Mouse (Mus musculus): ENCODE data around the gene Rdx. TPM values are rescaled to one million over a fixed set of nuclear protein-coding genes. Genes with fewer than 3 reads are reported as not detected.
A peak's percentile ranks its signal among the peaks of the same experiment; 100 is the strongest.

Gene Rdx
- polyA plus RNA-seq, 1 experiment from 2014 or later, result 172 TPM

DNA sequence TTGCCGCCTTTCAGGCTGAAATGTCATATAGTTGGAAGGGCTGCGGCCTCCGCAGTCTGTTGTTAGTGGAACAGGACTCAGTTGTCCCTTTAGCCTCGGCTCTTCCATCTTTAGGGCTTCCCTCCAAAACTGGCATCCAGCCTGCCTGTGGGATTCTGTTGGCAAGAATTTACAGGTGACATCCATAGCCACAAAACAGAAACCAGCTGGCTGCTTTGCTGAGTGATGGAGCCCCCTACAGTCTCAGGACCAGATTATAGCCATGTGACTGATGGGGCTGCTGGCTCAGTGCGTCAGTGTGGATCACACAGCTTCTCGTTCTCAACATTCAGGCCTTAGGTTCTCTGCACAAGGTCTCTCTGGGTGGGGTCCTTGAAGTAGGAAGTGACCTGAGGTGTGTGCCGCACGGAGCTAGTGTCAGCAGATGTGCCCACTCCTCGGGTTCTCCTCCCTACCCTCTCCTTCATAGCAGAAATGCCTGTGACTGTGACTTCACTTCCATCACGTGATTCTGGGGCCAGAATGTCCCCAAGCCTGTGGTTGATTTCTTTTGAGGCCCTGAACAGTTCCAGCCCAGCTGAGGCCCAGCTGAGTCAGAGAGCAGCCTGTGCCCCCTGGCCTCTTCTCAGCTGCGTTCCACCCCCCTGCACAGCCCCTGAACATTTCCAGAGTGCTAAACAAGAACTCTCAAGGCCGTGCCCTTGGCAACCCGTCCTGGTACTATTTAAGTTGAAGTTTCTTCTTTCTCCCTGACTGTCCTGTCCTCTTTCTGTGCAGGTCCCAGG is 55.3 kb downstream of the Rdx start:
- H3K4me3 ChIP-seq, result no peak overlapping the region
- H3K27me3 ChIP-seq (ENCODE audit: insufficient read depth, poor library complexity, severe bottlenecking), result no peaks in the 10 kb centered on the region
- H3K9me3 ChIP-seq, result no peaks in the 10 kb centered on the region
- DNase-seq (ENCODE audit: low spot score), result no peak
- H3K4me1 ChIP-seq, result peaks cover 21% of the 10 kb centered on the region
- WGBS, result 53% methylated on average over 13 of the region's 13 CpGs
- no peaks in the 10 kb centered on the region for H3K36me3 ChIP-seq
- peak overlapping the region; percentile 75 for H3K27ac ChIP-seq

DNA sequence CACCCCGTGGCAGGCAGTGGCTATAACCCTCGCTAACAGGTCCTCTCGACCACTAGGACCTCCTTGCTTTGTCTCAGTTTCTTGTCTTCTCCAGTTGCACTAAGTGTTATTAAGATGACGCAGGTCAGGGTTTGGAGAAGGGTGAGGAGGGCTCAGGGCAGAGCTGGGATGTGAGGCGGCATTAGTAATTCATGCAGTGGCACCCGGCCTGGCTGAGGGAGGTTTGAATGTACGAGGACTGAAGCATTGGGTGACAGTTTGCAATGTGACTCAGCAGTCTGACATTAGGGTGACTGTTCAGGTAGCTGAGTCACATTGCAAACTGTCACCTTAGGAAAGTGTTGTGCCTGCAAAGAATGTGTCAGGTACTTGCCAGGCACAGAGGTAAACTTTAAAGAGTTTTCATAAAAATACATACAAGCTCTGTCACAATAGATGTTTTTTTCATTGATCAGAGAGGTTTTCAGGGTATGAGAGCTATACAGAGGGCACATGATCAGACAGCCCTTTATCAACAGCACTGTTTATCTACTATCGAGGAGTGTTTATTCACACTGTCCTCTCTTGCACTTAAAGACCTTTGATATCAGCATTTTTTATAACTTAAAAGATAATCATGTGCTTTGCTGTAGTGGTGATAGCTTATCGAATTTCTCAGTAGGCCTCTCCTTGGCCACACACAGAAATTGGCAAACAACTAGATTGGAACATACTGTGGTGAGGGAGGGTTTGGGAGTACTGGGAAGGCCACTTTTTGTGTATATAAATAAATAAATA is 56.7 kb downstream of the Rdx start:
- no peak overlapping the region for H3K27ac ChIP-seq
- no peaks in the 10 kb centered on the region for H3K27me3 ChIP-seq (ENCODE audit: insufficient read depth, poor library complexity, severe bottlenecking)
- DNase-seq (ENCODE audit: low spot score), result no peak
- peaks cover 26% of the 10 kb centered on the region for H3K4me1 ChIP-seq
- no peaks in the 10 kb centered on the region for H3K9me3 ChIP-seq
- no peak overlapping the region for H3K4me3 ChIP-seq
- no peaks in the 10 kb centered on the region for H3K36me3 ChIP-seq
- 71% methylated on average over 9 of the region's 9 CpGs for WGBS

DNA sequence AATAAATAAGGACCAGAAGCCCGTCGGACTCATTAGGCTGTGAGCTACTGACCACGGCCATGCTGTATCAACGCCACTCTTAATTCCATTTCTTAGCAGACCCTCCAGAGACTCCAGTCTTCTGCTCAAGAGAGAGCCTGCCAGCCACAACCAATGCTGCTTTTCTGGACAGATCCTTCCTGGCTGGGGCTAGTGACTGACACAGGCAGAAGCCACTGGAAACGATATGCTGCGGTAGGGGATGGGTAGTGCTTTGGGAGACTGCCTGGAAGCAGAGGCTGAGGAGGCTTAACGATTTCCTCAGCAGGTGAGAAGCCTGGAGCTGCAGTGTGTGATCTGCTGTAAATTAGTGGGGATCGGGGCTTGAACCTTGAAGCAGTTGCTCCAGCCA is 57.2 kb downstream of the Rdx start:
- whole genome bisulfite sequencing, result 72% methylated on average over 8 of the region's 8 CpGs

DNA sequence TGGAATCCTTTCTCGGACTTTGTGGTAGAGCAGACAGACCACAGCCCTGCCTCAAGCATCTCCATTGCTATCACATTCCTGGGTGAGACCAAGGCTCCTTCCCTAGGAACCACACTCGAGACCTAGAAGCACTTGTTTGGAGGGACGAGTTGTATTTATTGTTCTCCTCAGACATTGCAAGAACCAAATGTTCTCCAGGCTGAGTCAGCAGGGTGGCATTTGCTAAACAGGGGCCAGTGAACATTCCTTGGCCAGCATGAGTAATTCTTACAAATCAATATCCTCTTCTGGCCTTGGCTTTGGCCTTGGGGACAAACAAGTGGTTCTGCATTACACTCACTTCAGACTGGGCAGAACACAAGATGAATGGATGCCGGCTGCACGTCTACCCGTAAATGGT is 58.5 kb downstream of the Rdx start:
- Histone ChIP-seq H3K4me1 (peaks cover 28% of the 10 kb centered on the region), H3K27me3 (ENCODE audit: insufficient read depth, poor library complexity, severe bottlenecking) (no peaks in the 10 kb centered on the region), H3K27ac (no peak overlapping the region), H3K4me3 (no peak overlapping the region), H3K9me3 (no peaks in the 10 kb centered on the region), H3K36me3 (no peaks in the 10 kb centered on the region)
- WGBS, result 82% methylated on average over 6 of the region's 6 CpGs
- DNase-seq (ENCODE audit: low spot score), result no peak

More for the DNA sequence above, 57.2 kb downstream of the Rdx start:
- H3K4me3 ChIP-seq, result no peak overlapping the region
- H3K36me3 ChIP-seq, result no peaks in the 10 kb centered on the region
- H3K4me1 ChIP-seq, result peaks cover 28% of the 10 kb centered on the region
- no peaks in the 10 kb centered on the region for H3K27me3 ChIP-seq (ENCODE audit: insufficient read depth, poor library complexity, severe bottlenecking)
- H3K9me3 ChIP-seq, result no peaks in the 10 kb centered on the region
- H3K27ac ChIP-seq, result no peak overlapping the region
- no peak for DNase-seq (ENCODE audit: low spot score)

DNA sequence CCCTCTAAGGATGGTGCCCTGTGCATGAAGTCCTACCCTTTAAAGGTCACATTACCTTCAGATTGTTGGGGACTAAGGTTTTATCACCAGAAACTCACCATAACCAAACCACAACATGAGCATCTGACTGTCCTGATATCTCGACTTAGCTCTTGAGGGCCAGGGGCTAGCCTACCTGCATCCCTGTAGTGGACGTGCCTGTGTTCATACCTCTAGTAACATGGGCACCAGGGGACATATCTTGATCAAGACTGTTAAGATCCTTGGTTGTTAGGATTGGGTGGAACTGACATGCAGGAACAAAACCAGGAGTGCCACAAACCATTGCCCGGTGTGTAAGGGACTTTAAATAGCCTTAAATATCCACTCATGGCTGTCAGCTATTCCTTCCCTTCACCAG is 60.2 kb downstream of the Rdx start:
- Histone ChIP-seq H3K27me3 (ENCODE audit: insufficient read depth, poor library complexity, severe bottlenecking) (no peaks in the 10 kb centered on the region), H3K4me3 (no peak overlapping the region), H3K4me1 (peaks cover 22% of the 10 kb centered on the region), H3K36me3 (no peaks in the 10 kb centered on the region), H3K9me3 (no peaks in the 10 kb centered on the region), H3K27ac (no peak overlapping the region)
- DNase-seq (ENCODE audit: low spot score), result no peak
- WGBS, result 86% methylated on average over 3 of the region's 3 CpGs

DNA sequence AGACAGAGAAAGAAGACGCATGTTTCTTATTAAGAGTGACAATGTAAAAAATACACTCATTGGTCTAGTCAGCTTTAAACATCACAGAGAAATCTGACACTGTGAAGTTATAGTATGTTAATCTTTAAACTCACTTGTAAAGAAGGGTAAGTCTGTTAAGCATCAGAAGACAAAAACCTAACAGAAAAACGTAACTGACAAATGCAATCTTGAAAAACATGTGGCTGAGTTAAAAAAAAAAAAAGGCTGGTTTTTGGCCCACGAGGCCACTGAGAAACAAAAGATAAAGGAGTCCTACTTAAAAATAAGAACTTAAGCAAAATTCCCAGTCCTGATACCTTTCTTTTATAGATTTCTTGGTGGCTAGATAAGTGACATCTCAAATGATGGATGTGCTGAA is 63.8 kb downstream of the Rdx start:
- WGBS, result 65% methylated on average over 3 of the region's 3 CpGs

DNA sequence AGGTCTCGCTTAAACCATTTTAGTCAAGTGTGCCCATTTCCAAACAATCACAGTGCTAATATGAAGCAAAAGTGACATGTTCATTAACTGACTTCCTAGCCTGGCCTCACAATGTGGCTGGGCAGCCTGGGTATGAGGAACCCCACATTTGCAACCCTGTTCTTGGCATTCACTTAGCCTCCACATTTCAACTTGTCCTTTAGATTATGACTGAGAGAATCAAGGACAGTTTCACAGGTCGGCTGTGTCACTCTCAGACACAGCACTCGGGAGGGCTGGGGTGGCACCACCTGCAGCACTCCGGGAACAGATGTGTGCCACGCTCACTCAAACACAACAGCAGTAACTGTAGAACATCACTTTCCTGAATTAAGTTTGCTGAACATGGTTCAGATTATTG is 66.1 kb downstream of the Rdx start:
- Histone ChIP-seq H3K36me3 (peaks cover 22% of the 10 kb centered on the region), H3K27me3 (ENCODE audit: insufficient read depth, poor library complexity, severe bottlenecking) (no peaks in the 10 kb centered on the region), H3K4me3 (no peak overlapping the region), H3K27ac (no peak overlapping the region), H3K9me3 (no peaks in the 10 kb centered on the region), H3K4me1 (peaks cover 7% of the 10 kb centered on the region; the same call in 1 of the 2 replicates)
- WGBS, result 88% methylated on average over 5 of the region's 5 CpGs
- DNase-seq (ENCODE audit: low spot score), result no peak

More for the DNA sequence above, 63.8 kb downstream of the Rdx start:
- Histone ChIP-seq H3K27me3 (ENCODE audit: insufficient read depth, poor library complexity, severe bottlenecking) (no peaks in the 10 kb centered on the region), H3K27ac (no peak overlapping the region), H3K4me1 (peaks cover 10% of the 10 kb centered on the region; the same call in 1 of the 2 replicates), H3K4me3 (no peak overlapping the region), H3K36me3 (peaks cover 6% of the 10 kb centered on the region), H3K9me3 (no peaks in the 10 kb centered on the region)
- no peak for DNase-seq (ENCODE audit: low spot score)

DNA sequence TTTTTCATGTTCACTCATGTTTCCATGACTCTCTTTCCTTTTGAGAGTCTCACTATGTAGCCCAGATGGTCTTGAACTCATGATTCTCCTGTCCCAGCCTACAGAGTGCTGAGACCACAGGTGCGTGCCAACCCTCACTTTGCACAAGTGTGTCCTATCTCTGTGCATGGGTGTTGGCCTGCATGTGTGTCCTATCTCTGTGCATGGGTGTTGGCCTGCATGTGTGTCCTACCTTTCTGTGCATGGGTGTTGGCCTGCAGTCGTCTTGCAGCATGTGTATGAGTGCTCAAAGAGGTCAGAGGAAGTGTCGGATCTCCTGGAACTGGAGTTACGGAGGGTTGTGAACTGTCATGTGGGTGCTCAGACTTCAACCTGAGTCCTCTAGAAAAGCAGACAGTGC is 72.2 kb downstream of the Rdx start:
- Histone ChIP-seq H3K4me1 (no peaks in the 10 kb centered on the region), H3K27ac (no peak overlapping the region), H3K9me3 (no peaks in the 10 kb centered on the region), H3K36me3 (peaks cover 38% of the 10 kb centered on the region), H3K27me3 (ENCODE audit: insufficient read depth, poor library complexity, severe bottlenecking) (no peaks in the 10 kb centered on the region), H3K4me3 (no peak overlapping the region)
- no peak for DNase-seq (ENCODE audit: low spot score)
- WGBS, result 88% methylated on average over 4 of the region's 4 CpGs

DNA sequence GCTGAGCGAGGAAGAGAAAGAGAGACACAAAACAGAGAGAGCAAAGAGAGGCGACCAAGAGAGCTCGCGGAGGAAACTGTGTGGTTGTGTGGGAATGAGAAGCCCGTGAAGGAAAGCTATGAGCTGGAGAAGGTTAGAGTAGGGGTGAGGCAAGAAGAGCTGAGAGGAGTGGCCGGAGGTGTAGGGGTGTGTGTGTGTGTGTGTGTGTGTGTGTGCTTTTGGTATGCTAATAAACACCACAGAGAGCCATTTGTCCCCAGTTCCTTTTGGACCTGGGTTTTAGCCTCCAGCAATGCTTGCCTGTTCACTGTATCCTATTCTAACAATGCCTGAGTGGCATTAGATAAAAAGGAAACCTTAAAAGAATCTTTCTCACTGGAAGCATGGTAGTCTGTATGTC is 78.3 kb downstream of the Rdx start:
- Histone ChIP-seq H3K9me3 (no peaks in the 10 kb centered on the region), H3K4me1 (no peaks in the 10 kb centered on the region), H3K4me3 (no peak overlapping the region), H3K36me3 (peaks cover 16% of the 10 kb centered on the region), H3K27me3 (ENCODE audit: insufficient read depth, poor library complexity, severe bottlenecking) (no peaks in the 10 kb centered on the region), H3K27ac (no peak overlapping the region)
- no peak for DNase-seq (ENCODE audit: low spot score)
- WGBS, result 87% methylated on average over 6 of the region's 6 CpGs

DNA sequence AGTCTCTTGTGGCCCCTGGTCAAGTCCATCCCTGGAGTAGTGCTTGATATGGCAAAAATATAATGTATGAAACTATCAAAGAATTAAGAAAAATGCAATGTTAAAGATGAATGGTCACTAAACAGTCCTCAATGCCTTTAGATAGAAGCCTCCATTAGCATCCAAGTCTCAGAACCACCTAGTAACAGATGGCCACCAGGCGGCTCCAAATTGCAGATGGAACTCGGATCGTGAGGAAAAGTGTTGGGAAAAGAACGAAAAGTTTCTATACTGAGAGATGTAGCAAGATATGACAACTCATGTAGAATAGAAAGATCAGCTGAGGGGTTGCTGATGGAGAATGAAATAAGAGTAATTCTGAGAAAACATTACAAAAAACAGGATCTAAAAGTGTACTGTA is 83.4 kb downstream of the Rdx start:
- 70% methylated on average over 4 of the region's 4 CpGs for WGBS
- Histone ChIP-seq H3K27me3 (ENCODE audit: insufficient read depth, poor library complexity, severe bottlenecking) (no peaks in the 10 kb centered on the region), H3K4me3 (no peak overlapping the region), H3K9me3 (no peaks in the 10 kb centered on the region), H3K4me1 (no peaks in the 10 kb centered on the region), H3K36me3 (peaks cover 14% of the 10 kb centered on the region), H3K27ac (no peak overlapping the region)
- DNase-seq (ENCODE audit: low spot score), result no peak

DNA sequence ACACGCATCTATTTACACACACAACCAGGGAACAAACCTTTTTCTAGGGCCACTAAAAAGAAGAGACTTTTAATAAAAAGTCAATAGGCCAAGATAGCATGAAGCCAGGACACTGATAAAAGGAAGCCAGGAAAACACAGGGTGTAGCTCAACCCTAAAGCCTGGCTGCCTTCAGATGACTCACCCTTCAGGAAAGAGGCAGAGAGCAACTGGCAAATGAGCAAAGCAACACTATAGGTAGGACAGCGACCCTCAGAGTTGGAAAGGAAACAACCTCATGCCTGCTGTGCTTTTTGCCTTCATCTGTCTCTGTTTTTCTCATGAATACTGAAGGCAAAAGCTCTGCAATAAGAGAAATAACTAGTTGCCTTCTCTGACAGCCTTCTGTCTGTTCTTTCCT is 85.8 kb downstream of the Rdx start:
- Histone ChIP-seq H3K36me3 (0 out of 2 replicates have a peak, but pooled peaks cover 3% of the 10 kb centered on the region), H3K4me3 (no peak overlapping the region), H3K27me3 (ENCODE audit: insufficient read depth, poor library complexity, severe bottlenecking) (no peaks in the 10 kb centered on the region), H3K4me1 (no peaks in the 10 kb centered on the region), H3K9me3 (no peaks in the 10 kb centered on the region), H3K27ac (no peak overlapping the region)
- WGBS, result 74% methylated on average over 2 of the region's 2 CpGs
- DNase-seq (ENCODE audit: low spot score), result no peak
